Mouse (Mus musculus) cortical plate, adult 2 months (tissue): ENCODE data around the gene Olfr1254. TPM values are rescaled to one million over a fixed set of nuclear protein-coding genes. Genes with fewer than 3 reads are reported as not detected.

Experiments
- H3K27ac ChIP-seq: fragments of 200-500 bp; 2 replicates; pipeline ENCODE4 v1.5.1; 2012; ENCODE audit warnings: low read length, control low read depth, inconsistent platforms; ENCODE audit not compliant: insufficient read depth
- H3K4me1 ChIP-seq: fragments of 200-500 bp; 2 replicates; pipeline ENCODE4 v1.6.1; 2011; ENCODE audit warnings: low read length; ENCODE audit not compliant: control insufficient read depth, insufficient read depth
- H3K4me3 ChIP-seq: fragments of 200-500 bp; 2 replicates; pipeline ENCODE4 v1.5.1; 2011; ENCODE audit warnings: mild to moderate bottlenecking, low read length, control low read depth; ENCODE audit not compliant: insufficient read depth
- CTCF ChIP-seq: fragments of 200-500 bp; IDR thresholded peaks from 2 replicates; pipeline ENCODE4 v1.5.1; 2011; ENCODE audit warnings: mild to moderate bottlenecking, control low read depth, low read length; ENCODE audit not compliant: insufficient read depth; ENCODE audit errors: extremely low read depth
- POLR2A ChIP-seq: fragments of 200-500 bp; IDR thresholded peaks from 2 replicates; pipeline ENCODE4 v1.6.1; 2011; ENCODE audit warnings: mild to moderate bottlenecking, low read length, control low read depth; ENCODE audit not compliant: insufficient read depth; ENCODE audit errors: extremely low read depth
- polyA plus RNA-seq: library from polyadenylated mRNA; depleted of rRNA; stranded (reverse); fragments of >200 nt; gene quantifications from 2 replicates; pipeline ENCODE4 v1.2.3, GENCODE M21; 2012; rRNA removed

The Olfr1254 gene
- not detected in 2 replicates for polyA plus RNA-seq

DNA sequence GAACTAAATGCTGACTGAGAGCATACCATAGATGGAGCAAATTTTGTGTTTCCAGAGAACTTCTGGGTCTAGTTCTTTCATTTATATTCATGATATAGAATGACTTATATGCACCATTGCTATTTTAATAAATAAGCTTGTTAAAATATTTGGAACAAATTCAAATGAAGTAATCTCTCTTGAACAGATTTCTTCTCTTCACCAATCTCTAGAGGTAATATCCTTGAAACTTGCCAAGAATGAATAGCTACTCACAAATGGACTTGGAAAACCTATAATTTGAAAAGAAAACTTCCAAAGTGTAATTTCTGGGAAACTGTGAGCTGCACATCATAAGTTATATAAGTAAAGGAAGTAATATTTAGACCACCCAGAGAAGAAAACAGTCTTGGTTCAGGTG lies at the start of gene Olfr1254:
TSS of gene Olfr1254 (minus strand) at position 101 of the 400 bp plus-strand sequence.
- TF ChIP-seq CTCF (no peak), POLR2A (no peak)

DNA sequence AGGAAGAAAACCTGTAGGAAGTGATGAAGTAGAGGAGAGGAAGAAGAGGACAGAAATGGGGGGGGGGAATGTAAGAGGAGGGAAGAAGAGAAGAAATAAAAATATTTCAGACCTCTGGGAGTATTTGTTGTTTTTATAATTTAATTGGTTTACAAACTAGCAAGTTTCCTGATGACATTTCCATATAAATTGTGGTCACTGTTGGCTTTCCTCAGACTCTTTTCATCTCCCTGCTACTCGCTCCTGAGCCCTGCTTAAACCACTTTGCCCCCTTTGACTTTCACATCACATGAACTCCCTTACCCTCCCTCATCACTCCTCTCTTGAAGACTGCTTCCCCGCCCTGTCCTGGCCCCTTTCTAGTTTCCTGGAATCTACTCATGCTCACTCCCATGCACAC lies 48.0 kb upstream of the Olfr1254 start, which contains the start of gene Olfr1256:
TSS of gene Olfr1256 (minus strand) at position 101 of the 400 bp plus-strand sequence.
- Histone ChIP-seq H3K27ac (no peak within 1 kb of the TSS), H3K4me3 (no peak within 1 kb of the TSS), H3K4me1 (no peaks in the 10 kb centered on the region)
- TF ChIP-seq POLR2A, result no peak
- TF ChIP-seq CTCF, result no peak

More for the DNA sequence above, at the start of gene Olfr1254:
- H3K4me3 ChIP-seq, result no peak within 1 kb of the TSS
- no peak within 1 kb of the TSS for H3K27ac ChIP-seq
- H3K4me1 ChIP-seq, result no peaks in the 10 kb centered on the region

DNA sequence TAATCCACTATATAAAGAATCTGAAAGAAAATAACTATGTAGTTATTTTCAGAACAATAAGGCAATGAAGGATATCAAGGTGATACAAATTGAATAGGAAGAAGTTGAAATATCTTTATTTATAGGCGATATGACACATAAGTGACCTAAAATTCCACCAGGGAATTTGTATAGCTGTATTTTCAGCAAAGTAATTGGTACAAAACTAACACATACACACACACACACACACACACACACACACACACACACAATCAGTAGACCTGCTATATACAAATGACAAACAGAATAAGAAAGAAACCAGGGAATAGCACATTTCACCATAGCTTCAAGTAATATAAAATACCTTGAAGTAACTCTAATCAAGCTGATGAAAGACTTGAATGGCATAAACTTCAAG lies 26.8 kb upstream of the Olfr1254 start:
- no peak overlapping the region for H3K27ac ChIP-seq
- TF ChIP-seq POLR2A (no peak), CTCF (no peak)

DNA sequence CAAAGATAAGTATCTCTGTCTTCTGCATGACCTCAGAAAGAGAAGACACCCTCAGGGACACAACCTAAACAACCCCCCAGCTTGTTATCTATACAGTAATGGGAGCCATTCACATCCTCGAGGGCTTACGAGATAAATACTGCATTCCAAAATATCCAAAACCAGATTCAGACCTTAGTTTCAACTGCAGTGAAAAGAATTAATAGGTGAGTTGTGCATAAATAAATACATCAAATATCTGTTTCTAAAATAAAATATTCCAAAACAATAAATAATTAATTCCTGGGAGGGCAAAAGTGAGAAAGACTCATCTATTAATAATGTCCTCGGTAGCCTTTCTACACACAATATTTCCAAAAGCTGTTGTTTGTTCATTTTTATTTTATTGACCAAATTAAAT lies 18.3 kb upstream of the Olfr1254 start, which contains the start of gene Olfr1255:
TSS of gene Olfr1255 (plus strand) at position 301 of the 400 bp plus-strand sequence.
- H3K27ac ChIP-seq, result no peak within 1 kb of the TSS
- TF ChIP-seq CTCF, result no peak
- no peak for TF ChIP-seq POLR2A
- no peaks in the 10 kb centered on the region for H3K4me1 ChIP-seq
- H3K4me3 ChIP-seq, result no peak within 1 kb of the TSS

More for the DNA sequence above, 26.8 kb upstream of the Olfr1254 start:
- no peak overlapping the region for H3K4me3 ChIP-seq
- H3K4me1 ChIP-seq, result no peaks in the 10 kb centered on the region

DNA sequence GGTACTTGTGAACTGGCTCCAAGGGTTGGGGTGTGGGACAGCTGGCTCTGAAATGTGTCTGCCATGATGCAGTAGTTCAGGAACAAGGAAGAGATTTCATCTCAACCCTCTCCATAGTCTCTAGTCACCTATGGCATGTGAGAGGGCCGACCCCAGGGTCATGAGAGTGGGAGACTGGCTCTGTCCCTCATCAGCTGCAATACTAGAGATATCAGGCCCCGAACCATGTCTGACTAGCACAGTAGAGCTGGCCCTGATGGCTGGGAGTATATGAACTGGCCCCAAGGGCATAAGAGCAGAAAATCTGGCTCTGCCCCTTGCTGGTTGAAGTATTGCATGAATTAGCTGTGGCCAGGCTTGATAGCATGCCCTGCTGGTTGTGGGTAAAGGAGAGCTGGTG lies 17.3 kb upstream of the Olfr1254 start:
- H3K4me1 ChIP-seq, result no peaks in the 10 kb centered on the region
- no peak overlapping the region for H3K4me3 ChIP-seq
- TF ChIP-seq POLR2A, result no peak
- no peak for TF ChIP-seq CTCF
- H3K27ac ChIP-seq, result no peak overlapping the region

DNA sequence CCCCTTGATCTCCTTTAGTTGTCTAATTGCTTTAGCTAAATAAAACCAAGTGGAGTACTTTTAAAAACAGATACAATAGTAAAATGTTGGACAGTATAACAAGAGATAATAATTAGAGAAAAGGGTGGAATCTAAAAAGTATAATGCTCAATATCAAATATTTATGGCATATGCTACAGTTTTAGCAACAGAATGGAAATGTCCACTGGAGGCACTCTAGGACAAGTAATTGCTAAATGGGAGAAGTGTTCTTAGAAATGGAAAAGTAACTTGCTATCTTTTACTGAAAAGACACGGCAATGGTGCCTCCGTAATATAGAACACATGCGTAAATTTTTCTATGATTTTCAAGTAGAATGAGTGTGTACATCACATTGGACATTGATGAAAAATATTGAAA lies 6.2 kb upstream of the Olfr1254 start:
- TF ChIP-seq POLR2A (no peak), CTCF (no peak)
- H3K4me3 ChIP-seq, result no peak overlapping the region
- H3K4me1 ChIP-seq, result no peaks in the 10 kb centered on the region
- H3K27ac ChIP-seq, result no peak overlapping the region

DNA sequence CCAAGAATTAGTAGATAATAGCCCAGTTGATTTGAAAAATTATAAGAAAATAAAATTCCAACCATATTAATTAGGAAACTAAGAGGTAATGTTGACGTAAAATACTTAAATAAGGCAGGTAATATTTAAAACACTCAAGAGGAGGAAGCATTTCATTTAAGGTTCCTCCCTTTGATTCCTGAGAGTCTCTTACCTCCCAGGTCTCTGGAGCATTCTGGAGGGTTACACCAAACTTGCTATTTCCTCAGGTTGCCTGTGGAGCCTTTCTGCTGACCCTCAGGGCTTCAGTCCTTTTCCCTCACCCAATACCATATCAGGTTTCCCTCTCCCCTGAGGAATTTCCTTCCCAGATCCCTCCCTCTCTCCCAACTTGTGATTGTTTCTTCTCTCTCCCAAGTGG lies 36.4 kb downstream of the Olfr1254 start, which contains the start of gene Olfr1253:
TSS of gene Olfr1253 (minus strand) at position 101 of the 400 bp plus-strand sequence.
- TF ChIP-seq CTCF, result no peak
- no peak within 1 kb of the TSS for H3K4me3 ChIP-seq
- H3K27ac ChIP-seq, result no peak within 1 kb of the TSS
- H3K4me1 ChIP-seq, result no peaks in the 10 kb centered on the region

Other genes with a start within 250 kb of the Olfr1254 start
- not detected in 2 replicates for gene Olfr1245, start 215.2 kb downstream of the Olfr1254 start, polyA plus RNA-seq
- not detected in 2 replicates for gene Olfr1246, start 200.5 kb downstream of the Olfr1254 start, polyA plus RNA-seq
- gene Olfr1247, start 179.5 kb downstream of the Olfr1254 start, polyA plus RNA-seq, result 0.02 TPM in 1 of 2 replicates, not detected in the other
- not detected in 2 replicates for gene Olfr1248, start 175.4 kb downstream of the Olfr1254 start, polyA plus RNA-seq
- not detected in 2 replicates for gene Olfr1249, start 158.6 kb downstream of the Olfr1254 start, polyA plus RNA-seq
- gene Olfr1250, start 132.2 kb downstream of the Olfr1254 start, polyA plus RNA-seq, result not detected in 2 replicates
- not detected in 2 replicates for gene Olfr1251, start 121.7 kb downstream of the Olfr1254 start, polyA plus RNA-seq
- not detected in 2 replicates for gene Olfr1252, start 68.6 kb downstream of the Olfr1254 start, polyA plus RNA-seq
- not detected in 2 replicates for gene Olfr1253, start 36.5 kb downstream of the Olfr1254 start, polyA plus RNA-seq
- not detected in 2 replicates for gene Olfr1255, start 18.4 kb upstream of the Olfr1254 start, polyA plus RNA-seq
- not detected in 2 replicates for gene Olfr1256, start 47.9 kb upstream of the Olfr1254 start, polyA plus RNA-seq
- gene Olfr48, start 54.6 kb upstream of the Olfr1254 start, polyA plus RNA-seq, result not detected in 2 replicates
- gene Olfr1257, start 84.8 kb upstream of the Olfr1254 start, polyA plus RNA-seq, result not detected in 2 replicates
- gene Olfr1258, start 133.7 kb upstream of the Olfr1254 start, polyA plus RNA-seq, result not detected in 2 replicates
- gene Olfr1259, start 155.0 kb upstream of the Olfr1254 start, polyA plus RNA-seq, result not detected in 2 replicates
- not detected in 2 replicates for gene Olfr1260, start 180.7 kb upstream of the Olfr1254 start, polyA plus RNA-seq
- gene Olfr1261, start 197.6 kb upstream of the Olfr1254 start, polyA plus RNA-seq, result not detected in 2 replicates
- gene Olfr1262, start 206.5 kb upstream of the Olfr1254 start, polyA plus RNA-seq, result not detected in 2 replicates
- gene Olfr1263, start 218.5 kb upstream of the Olfr1254 start, polyA plus RNA-seq, result not detected in 2 replicates
- gene Olfr1264, start 232.0 kb upstream of the Olfr1254 start, polyA plus RNA-seq, result not detected in 2 replicates
- gene Olfr1265, start 241.7 kb upstream of the Olfr1254 start, polyA plus RNA-seq, result not detected in 2 replicates